Mouse (Mus musculus) olfactory bulb, adult 2 months (tissue): ENCODE measurements around the gene Banp.

Source experiments
- CTCF ChIP-seq: fragments of 200-500 bp; IDR thresholded peaks from 2 replicates; pipeline ENCODE4 v1.5.1; 2012; ENCODE audit warnings: low read depth, mild to moderate bottlenecking, low read length, moderate library complexity; ENCODE audit not compliant: insufficient read depth
- POLR2A ChIP-seq: fragments of 200-500 bp; IDR thresholded peaks from 2 replicates; pipeline ENCODE4 v1.6.1; 2012; ENCODE audit warnings: mild to moderate bottlenecking, low read depth, low read length, moderate library complexity; ENCODE audit not compliant: insufficient read depth

DNA sequence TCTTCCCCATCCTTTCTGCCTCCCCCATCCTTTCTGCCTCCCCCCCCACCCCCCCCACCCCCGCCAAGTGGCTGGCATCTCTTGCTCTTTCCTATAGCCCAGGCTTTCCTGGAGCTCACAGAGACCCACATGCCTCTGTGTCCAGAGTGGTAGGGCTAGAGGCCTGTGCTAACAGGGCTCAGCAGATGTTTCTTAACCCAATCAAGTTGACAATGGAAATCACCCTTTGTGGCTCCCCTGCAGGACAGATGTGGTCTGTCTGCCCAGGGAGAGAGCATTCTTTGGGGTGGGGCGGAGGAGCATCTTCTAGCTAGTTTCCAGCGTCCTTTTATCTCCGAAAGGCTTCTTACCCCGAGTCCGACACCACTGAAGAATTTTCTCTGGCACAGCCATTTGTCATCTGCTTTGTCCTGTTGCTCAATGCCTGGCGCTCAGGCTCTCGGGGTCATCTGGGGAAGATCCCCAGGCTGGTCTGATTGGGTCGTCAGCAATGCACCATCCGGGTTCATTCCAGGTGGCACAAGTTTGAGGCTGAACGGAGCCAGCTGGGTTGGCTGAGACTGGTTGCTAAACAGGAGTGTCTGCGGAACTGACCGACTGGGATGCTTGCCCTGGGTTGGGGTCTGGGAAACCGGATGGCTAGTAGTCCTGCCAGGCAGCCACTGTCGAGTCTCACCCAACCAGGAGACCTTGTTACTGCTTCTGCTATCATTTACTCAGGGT is 118.4 kb downstream of the Banp start:
- TF ChIP-seq POLR2A: no peak
- no peak for TF ChIP-seq CTCF
